Mouse (Mus musculus): ENCODE results near the gene Ube2d2b. TPM values are rescaled to one million over a fixed set of nuclear protein-coding genes. Genes with fewer than 3 reads are reported as not detected.

Ube2d2b gene
- polyA plus RNA-seq, 1 experiment, result not detected

GRCm38 (mm10) chr5:107848964-107849363 lies 19.1 kb downstream of the Ube2d2b start:
- WGBS, result 89% methylated on average over 4 of the region's 4 CpGs

DNA sequence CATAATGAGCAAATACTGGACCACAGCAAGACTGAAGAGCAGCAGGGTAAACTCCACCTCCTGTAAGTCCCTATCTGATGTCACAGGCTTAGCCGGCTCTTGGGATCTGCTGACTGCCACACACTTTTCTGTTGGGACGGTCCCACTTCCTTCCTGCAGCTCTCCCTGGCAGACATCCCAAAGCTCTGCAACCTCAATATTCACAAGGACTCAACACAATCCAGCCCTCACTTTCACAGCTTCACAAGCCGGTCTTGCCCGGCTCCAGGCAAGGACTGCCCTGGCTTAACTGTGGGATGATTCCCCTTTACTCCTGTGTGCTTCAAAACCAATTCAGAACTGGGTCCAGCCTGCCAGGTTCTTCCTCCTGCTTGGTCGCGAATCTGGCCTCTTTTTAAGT lies 23.9 kb downstream of the Ube2d2b start:
- DNase-seq, result no peak
- Histone ChIP-seq H3K4me1 (ENCODE audit: control insufficient read depth, insufficient read depth, low read length) (peaks cover 3% of the 10 kb centered on the region), H3K4me3 (replicated peaks; ENCODE audit: extremely low read depth, low read depth, low read length) (no peak overlapping the region)
- 14% methylated on average over 6 of the region's 6 CpGs for WGBS
- no peak for TF ChIP-seq CTCF (IDR thresholded peaks at IDR 0.05; ENCODE audit: insufficient read depth, low read length)
- no peak for TF ChIP-seq POLR2A (IDR thresholded peaks at IDR 0.05; ENCODE audit: borderline replicate concordance, extremely low read depth, low read depth, low read length)

More at GRCm38 (mm10) chr5:107848964-107849363, 19.1 kb downstream of the Ube2d2b start:
- TF ChIP-seq CTCF (IDR thresholded peaks at IDR 0.05; ENCODE audit: insufficient read depth, low read length) (no peak), POLR2A (IDR thresholded peaks at IDR 0.05; ENCODE audit: borderline replicate concordance, extremely low read depth, low read depth, low read length) (no peak)
- H3K4me3 ChIP-seq (replicated peaks; ENCODE audit: extremely low read depth, low read depth, low read length), result no peak overlapping the region
- H3K4me1 ChIP-seq (ENCODE audit: control insufficient read depth, insufficient read depth, low read length), result peaks cover 3% of the 10 kb centered on the region; the same call in 1 of the 2 replicates
- DNase-seq, result no peak

DNA sequence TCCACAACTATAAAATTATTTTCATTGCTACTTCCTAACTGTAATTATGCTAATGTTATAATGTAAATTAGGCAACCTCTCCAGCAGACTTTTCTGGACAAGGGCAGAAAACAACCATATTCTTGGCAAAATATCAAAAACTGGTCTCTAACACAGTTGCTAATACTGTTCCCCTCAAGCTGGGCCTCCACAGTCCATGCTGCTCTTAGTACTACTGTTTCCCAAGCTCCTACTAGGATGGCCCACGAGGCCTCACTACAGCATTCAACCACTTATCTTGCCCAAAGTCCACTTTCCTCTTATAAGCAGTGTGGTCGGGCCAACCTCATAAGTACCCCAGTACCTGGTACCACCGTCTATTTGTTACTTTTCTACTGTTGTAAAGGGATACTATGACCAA lies 24.7 kb downstream of the Ube2d2b start:
- TF ChIP-seq POLR2A (IDR thresholded peaks at IDR 0.05; ENCODE audit: borderline replicate concordance, extremely low read depth, low read depth, low read length) (no peak), CTCF (IDR thresholded peaks at IDR 0.05; ENCODE audit: insufficient read depth, low read length) (no peak)
- H3K4me3 ChIP-seq (replicated peaks; ENCODE audit: extremely low read depth, low read depth, low read length), result no peak overlapping the region
- WGBS, result 62% methylated on average over 3 of the region's 3 CpGs
- no peak for DNase-seq
- peaks cover 3% of the 10 kb centered on the region for H3K4me1 ChIP-seq (ENCODE audit: control insufficient read depth, insufficient read depth, low read length)

DNA sequence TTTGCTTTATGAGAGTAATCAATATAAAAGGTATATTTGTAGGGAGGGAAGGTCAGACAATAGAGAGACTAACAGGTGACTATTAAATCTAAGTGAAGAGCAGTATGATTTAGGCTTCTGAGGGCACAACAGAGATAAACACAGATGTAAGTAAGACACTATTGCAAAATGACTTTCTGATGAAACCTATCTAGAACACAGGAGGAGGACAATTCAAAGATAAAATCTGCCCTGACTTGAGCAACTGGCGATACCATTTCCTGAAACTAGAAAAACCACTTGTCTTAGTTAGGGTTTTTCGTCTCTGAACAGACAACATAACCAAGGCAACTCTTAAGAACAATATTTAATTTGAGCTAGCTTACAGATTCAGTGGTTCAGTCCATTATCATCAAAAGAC lies 25.6 kb downstream of the Ube2d2b start:
- 29% methylated on average over 2 of the region's 2 CpGs for WGBS
- TF ChIP-seq CTCF (IDR thresholded peaks at IDR 0.05; ENCODE audit: insufficient read depth, low read length) (no peak), POLR2A (IDR thresholded peaks at IDR 0.05; ENCODE audit: borderline replicate concordance, extremely low read depth, low read depth, low read length) (no peak)
- no peak for DNase-seq
- Histone ChIP-seq H3K4me3 (replicated peaks; ENCODE audit: extremely low read depth, low read depth, low read length) (no peak overlapping the region), H3K4me1 (ENCODE audit: control insufficient read depth, insufficient read depth, low read length) (peaks cover 3% of the 10 kb centered on the region)

GRCm38 (mm10) chr5:107858963-107859362 lies 29.1 kb downstream of the Ube2d2b start:
- TF ChIP-seq CTCF (IDR thresholded peaks at IDR 0.05; ENCODE audit: insufficient read depth, low read length) (peak; percentile 62), POLR2A (IDR thresholded peaks at IDR 0.05; ENCODE audit: borderline replicate concordance, extremely low read depth, low read depth, low read length) (no peak)
- 44% methylated on average over 2 of the region's 2 CpGs for WGBS
- no peak for DNase-seq
- Histone ChIP-seq H3K4me3 (replicated peaks; ENCODE audit: extremely low read depth, low read depth, low read length) (no peak overlapping the region), H3K4me1 (ENCODE audit: control insufficient read depth, insufficient read depth, low read length) (no peaks in the 10 kb centered on the region; the same call in none of the 2 replicates)

- DNase-seq, result no peak
- 74% methylated on average over 3 of the region's 3 CpGs for WGBS
- no peak for TF ChIP-seq POLR2A (IDR thresholded peaks at IDR 0.05; ENCODE audit: borderline replicate concordance, extremely low read depth, low read depth, low read length)
- no peak for TF ChIP-seq CTCF (IDR thresholded peaks at IDR 0.05; ENCODE audit: insufficient read depth, low read length)
- Histone ChIP-seq H3K4me1 (ENCODE audit: control insufficient read depth, insufficient read depth, low read length) (peaks cover 2% of the 10 kb centered on the region), H3K4me3 (replicated peaks; ENCODE audit: extremely low read depth, low read depth, low read length) (no peak overlapping the region)
Measured at GRCm38 (mm10) chr5:107863971-107864370, 34.1 kb downstream of the Ube2d2b start.

GRCm38 (mm10) chr5:107866127-107867126 lies 36.5 kb downstream of the Ube2d2b start:
- Histone ChIP-seq H3K4me3 (replicated peaks; ENCODE audit: extremely low read depth, low read depth, low read length) (no peak overlapping the region), H3K4me1 (ENCODE audit: control insufficient read depth, insufficient read depth, low read length) (peaks cover 2% of the 10 kb centered on the region)
- DNase-seq, result no peak
- WGBS, result 31% methylated on average over 2 of the region's 2 CpGs
- TF ChIP-seq CTCF (IDR thresholded peaks at IDR 0.05; ENCODE audit: insufficient read depth, low read length) (no peak), POLR2A (IDR thresholded peaks at IDR 0.05; ENCODE audit: borderline replicate concordance, extremely low read depth, low read depth, low read length) (no peak)

GRCm38 (mm10) chr5:107867970-107868904 lies 38.3 kb downstream of the Ube2d2b start:
- under 1% methylated on average over 82 of the region's 82 CpGs for WGBS
- TF ChIP-seq POLR2A (IDR thresholded peaks at IDR 0.05; ENCODE audit: borderline replicate concordance, extremely low read depth, low read depth, low read length) (peak; percentile 34; the same call in 1 of the 2 replicates), CTCF (IDR thresholded peaks at IDR 0.05; ENCODE audit: insufficient read depth, low read length) (no peak)
- Histone ChIP-seq H3K4me3 (replicated peaks; ENCODE audit: extremely low read depth, low read depth, low read length) (peak overlapping the region; percentile 73), H3K4me1 (ENCODE audit: control insufficient read depth, insufficient read depth, low read length) (peaks cover 2% of the 10 kb centered on the region)
- DNase-seq, result peak; percentile 65

GRCm38 (mm10) chr5:107868905-107869424 lies 39.1 kb downstream of the Ube2d2b start:
- WGBS, result under 1% methylated on average over 57 of the region's 58 CpGs
- TF ChIP-seq CTCF (IDR thresholded peaks at IDR 0.05; ENCODE audit: insufficient read depth, low read length), result no peak
- 0 out of 2 replicates have a peak, but pooled peaks have one; percentile 51 for TF ChIP-seq POLR2A (IDR thresholded peaks at IDR 0.05; ENCODE audit: borderline replicate concordance, extremely low read depth, low read depth, low read length)

More at GRCm38 (mm10) chr5:107868905-107869424, 39.1 kb downstream of the Ube2d2b start:
- peak; percentile 87 for DNase-seq
- Histone ChIP-seq H3K4me3 (replicated peaks; ENCODE audit: extremely low read depth, low read depth, low read length) (peak overlapping the region; percentile 73), H3K4me1 (ENCODE audit: control insufficient read depth, insufficient read depth, low read length) (peaks cover 2% of the 10 kb centered on the region)
